Mouse (Mus musculus) R1 (cell line): ENCODE data around the gene Pdzd2.
"Not testable (repeated sequence)": the region's sequence is repeated elsewhere in the genome, so short reads cannot be mapped to it uniquely, and the experiment has no call there.

Source experiments
- DNase-seq: peaks from one replicate; pipeline ENCODE4 v3.0.0-alpha.2; 2018; ENCODE audit warnings: low read depth, low spot score

Gene Pdzd2

DNA sequence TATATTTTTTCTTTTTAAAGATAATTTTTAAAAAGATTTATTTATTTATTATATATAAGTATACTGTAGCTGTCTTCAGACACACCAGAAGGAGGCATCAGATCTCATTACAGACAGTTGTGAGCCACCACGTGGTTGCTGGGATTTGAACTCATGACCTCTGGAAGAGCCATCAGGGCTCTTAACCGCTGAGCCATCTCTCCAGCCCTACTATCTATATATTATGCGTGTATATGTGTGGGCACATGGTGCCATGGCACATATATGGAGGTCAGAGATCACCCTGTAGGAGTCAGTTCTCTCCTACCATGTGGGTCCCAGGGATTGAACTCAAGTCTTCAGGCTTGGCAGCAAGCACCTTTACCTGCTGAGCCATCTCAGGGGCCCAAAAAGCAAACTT is 359.7 kb downstream of the Pdzd2 start:
- DNase-seq = no peak

DNA sequence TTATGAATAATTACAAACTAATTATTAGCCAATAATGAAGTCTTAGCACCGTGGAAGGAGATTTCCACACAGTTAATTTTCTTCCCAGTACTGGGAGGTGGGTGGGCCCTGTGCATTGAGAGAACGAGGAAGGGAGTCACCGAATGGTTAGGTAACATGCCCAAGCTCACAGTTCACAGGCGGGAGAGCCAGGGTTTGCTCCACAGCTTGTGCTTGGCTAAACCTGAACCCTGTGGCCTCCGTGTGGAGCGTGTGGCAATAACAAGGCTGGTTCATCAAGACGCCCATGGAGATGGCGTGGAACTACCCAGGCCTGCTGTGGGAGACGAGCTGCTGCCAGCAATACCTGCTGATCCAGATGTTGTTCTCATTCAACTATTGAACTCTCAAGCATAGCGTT is 361.9 kb downstream of the Pdzd2 start:
- no peak for DNase-seq

DNA sequence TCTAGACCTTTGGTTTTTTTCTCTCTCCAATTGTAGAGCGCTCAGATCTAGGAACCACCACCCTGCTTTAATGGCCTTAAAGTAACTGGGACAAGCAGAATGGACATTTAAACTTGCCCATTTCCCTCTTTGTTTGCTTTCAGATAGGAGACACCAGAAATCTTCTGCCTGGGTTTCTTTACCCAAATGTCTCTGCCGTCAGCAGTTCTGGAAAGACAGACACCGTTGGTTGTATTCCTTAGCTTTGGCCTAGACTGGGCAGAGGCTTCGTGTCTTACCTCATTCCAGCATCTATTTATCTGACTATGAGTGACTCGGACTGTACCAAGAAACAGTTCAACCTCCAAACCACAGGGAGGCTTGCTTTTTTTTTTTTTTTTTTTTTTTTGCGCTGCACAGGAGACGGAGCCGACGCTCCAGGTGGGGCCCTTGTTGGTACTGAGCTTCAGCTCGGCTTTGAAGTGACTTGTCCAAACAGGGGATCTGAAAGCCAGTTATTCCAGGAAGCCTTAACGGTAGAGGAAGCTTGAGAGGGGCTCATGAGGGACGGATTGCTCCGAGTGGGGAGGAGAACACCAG is 363.1 kb downstream of the Pdzd2 start:
- no peak for DNase-seq

DNA sequence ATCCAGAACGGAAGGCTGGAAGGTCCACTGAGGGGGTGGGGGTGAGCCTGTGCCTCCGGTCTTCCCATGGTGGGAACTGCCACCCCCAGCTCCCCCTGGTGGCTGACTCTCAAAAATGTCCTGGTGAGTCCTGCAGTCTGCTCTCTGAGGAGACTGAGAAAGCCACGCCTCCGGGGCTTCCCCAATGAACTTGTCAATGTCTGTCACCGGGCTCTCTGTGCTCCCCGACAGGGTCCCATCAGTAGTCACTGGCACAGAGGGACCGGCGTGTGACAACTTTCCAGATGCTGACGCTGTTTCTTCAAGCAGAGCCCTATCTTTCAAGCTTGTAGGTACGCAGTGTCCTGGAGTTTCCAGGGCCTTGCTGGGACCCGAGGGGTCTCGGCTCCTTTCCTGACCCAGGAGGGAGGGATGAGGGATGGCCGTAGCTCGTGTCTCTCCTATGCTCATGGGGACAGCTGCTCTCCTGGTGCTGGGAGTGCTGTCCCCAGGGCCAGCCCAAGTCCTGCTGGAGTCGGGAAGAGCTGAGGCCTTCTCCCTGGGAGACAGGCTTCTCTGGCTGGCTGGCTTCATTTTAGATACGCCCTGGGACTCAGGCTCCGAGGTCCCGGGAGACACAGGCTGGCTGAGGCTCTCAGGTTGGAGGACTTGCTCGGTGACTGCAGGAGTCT is 363.9 kb downstream of the Pdzd2 start:
- DNase-seq = peak; percentile 93

DNA sequence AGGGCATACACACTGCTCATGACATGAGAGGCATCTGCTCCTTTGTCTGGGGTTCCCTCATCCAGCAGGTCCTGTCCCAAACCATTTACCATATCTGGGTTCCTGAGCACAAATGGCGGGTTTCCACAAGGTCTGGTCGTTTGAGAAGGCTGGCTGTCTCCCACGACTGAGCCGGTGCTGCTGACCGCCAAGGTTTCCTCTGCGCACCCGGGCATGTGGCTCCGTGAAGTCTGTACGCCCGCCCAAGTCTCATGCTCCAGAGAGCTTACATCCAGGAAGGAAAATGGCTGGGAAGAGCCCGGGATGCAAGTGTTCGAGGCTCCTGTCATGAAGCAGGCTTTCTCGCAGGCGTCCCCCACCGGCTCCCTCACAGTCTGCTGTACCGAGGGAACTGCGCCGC is 364.8 kb downstream of the Pdzd2 start:
- peak; percentile 32 for DNase-seq

DNA sequence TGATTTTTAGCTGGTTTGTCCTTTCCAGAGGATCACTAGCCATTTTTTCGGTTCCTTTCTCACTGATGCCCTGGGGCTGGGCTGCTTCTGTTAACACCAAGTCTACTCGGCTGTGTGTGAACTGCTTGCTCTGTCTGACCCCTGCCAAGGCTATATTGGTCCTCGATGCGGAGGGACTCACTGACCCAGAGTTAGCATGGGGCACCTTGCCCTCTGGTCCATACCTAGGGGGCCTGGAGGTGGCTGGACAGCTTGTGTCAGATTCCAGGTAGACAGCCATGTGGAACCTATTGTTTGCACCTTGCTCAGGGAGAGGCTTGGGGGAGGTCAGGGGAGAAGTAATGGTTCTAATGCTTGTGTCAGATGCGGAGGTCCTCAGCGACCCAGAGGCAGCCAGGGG is 365.8 kb downstream of the Pdzd2 start:
- DNase-seq = no peak

DNA sequence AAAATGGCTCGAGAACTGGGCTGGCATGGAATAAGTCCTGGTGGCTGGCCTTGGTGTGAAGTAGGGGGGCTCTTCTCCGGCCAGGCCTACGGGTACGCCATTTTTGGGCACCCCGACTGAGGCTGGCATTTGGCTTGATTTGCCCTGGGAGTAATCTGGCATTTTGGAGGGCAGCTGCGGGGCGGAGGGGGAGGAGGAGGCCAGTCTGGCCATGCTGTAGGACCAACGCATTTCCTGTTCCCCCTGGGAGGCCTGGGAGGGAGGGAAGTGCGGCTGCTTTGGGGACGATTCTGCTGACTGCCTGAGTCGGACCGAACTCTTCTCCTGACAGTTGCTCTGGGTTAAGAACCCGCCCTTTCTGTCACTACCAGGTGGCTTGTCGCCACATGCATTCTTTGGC is 366.2 kb downstream of the Pdzd2 start:
- DNase-seq = no peak

DNA sequence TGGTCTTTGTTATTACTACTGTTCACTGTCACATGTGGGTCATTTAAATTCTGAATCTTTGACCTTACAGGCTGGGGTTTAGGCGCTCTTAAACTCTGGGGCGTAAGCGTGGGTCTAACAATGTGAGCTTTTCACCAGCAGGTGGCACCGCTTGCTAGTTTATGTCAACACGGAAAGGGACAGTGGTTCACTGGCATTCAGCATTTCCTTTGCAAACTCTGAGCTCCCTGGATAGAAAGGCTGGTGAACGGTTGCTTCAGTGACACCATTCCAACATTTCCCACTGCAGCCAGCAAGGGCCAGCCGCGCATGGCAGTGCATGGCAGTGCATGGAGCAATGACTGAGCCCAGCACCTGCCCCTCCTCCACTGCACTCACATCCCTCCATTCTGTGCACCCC is 368.5 kb downstream of the Pdzd2 start:
- peak; percentile 84 for DNase-seq

DNA sequence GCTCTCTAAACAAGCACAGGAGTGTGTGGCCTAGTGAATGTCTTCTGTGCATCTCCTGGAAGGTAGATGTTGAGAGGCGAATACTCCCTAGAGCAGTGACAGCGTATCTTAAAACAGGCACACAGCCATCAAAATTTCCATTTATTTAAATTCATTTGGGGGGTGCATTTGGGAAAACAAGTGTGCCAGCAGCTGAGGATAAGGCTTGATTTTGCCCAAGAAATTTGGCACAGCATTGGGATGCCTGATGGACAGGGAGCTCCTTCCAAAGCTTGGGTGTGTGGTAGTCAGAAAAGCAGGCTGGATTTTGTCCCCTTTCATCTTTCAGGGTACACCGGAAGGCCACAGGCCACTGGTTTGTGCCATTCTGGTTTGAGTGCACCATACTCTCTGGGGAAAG is 369.6 kb downstream of the Pdzd2 start:
- no peak for DNase-seq

DNA sequence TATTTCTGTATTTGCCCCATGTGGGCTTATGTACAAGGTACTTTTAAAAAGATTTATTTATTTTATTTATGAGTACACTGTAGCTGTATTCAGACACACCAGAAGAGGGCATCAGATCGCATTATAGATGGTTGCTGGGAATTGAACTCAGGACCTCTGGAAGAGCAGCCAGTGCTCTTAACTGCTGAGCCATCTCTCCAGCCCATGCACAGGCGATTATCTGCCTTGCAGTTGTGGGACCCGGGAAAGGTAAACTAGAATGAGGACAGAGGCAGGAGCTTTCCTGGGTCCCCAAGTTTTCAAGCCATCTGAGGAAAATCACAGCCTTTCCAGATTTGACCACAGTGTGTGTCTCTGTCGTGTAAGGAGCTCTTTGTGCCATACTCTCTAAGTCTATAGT is 370.9 kb downstream of the Pdzd2 start:
- no peak for DNase-seq

DNA sequence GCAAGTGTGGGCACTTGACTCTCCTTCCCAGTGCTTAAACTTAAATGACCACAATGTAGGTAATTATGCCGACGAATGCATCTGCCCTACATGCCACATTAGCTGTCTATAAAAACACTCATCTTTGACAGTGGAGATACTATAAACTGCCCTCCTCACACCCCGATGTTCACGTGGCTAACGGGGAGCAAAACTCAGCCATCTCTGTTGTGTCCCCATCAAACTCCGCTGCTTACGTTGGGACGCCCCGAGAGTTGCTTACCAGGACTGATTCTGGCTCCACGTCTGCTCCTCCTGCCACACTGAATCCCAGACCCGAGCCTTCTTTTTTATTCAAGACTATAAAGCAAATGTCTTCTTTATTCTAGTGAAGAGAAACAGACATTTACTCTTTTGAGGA is 371.4 kb downstream of the Pdzd2 start:
- no peak for DNase-seq

DNA sequence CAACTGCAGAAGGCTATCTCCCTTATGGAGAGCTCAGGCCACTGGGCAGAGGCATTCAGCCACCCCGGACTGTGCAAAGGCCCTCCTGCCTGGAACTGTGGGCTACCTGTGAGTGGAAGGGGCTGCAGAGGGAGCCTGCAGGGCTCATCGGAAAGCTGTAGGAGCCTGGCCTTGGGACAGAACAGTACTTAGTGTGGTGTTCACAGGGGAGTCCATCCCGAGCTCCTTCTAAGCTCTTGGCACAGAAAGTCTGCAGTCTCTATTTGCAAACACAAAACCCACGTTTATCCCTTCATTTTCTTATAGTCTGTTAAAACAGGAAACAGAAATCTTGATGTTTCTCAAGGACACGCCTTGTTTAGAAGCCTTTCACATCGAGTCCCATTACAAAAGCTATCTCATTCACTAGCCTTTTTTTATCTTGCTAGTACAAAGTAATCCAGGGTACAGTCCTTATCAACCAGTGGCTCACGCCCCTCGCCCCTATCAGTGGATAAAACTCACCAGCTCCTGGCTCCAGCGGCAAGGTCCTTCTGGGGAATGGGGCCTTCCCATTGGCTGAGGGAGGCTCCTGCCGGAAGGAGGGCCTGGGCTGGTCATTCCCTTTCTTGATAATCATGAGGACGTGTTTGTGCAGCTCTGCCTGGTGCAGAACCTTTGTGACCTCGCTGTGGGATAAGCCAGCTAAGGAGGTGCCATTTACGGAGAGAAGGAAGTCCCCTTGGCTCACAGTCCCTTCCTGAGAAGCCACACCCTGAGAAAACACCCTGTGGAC is 372.2 kb downstream of the Pdzd2 start:
- DNase-seq = no peak

DNA sequence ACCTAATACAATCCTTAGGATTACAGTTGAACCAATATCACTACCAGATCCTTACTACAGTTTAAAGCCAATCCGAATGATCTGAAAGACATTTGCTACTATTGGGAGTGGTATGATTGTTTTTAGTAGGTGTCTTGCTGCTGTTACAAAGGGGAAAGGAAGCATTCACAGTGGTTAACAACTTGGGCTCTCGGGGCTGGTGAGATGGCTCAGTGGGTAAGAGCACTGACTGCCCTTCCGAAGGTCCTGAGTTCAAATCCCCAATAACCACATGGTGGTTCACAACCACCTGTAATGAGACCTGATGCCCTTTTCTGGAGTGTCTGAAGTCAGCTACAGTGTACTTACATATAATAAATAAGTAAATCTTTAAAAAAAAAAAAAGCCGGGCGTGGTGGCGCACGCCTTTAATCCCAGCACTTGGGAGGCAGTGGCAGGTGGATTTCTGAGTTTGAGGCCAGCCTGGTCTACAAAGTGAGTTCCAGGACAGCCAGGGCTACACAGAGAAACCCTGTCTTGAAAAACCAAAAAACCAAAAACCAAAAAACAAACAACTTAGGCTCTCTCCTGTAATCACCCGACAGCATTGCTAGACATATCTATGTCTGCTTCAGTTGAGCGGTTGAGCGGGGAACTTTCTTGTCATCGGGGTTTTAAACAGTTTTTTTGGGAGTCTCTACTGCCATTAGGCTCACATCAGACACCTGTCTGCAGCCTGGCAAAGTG is 373.0 kb downstream of the Pdzd2 start:
- not testable (repeated sequence) for DNase-seq

DNA sequence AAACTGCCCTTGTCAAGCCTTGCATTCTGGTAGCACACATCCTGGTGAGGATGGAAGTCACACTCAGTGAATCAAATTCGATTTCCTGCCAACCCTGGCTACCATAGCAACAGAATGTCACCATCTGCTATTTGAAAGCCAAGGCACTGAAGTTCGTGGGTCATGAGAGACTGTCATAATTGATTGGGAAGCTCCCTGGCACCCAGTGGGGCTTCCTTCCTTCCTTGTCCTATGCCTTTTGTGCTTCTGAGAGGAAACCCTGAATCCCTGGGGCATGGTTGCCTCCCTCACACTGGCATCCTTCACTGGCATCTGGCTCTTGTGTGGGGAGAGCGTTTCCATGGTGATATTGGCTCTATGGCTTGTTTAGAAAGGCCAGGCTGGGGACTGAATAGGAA is 373.7 kb downstream of the Pdzd2 start:
- no peak for DNase-seq

DNA sequence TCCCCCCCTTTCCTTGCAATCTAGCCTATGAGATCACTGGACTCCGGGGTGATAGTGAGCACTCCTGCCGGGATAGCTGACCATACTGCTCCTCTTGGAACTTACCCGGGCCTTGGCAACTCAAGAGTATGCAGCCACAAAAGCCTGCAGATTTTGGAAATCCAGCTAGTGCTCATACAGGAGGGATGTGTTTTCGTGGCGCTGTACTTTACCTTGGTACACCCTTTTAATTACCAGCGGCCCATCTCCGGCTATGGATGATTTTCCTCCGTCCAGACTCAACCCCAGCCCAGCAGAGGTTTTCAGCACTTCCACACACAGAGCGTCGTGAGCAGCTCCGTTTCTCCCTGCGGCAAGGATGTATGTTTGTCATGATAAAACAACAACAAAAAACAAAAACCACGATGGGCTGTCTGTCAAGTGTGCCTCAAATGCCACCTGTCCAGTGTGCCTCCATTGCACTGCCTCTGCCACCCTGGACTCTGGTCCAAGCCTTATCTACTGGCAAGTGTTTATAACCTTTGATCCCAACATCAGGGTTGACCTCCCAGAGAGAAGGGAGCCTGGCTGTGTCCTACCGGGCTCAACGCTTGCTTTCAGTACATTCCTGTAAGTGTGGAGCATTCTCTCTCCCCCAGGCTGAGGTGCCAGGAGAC is 374.2 kb downstream of the Pdzd2 start:
- DNase-seq = no peak

DNA sequence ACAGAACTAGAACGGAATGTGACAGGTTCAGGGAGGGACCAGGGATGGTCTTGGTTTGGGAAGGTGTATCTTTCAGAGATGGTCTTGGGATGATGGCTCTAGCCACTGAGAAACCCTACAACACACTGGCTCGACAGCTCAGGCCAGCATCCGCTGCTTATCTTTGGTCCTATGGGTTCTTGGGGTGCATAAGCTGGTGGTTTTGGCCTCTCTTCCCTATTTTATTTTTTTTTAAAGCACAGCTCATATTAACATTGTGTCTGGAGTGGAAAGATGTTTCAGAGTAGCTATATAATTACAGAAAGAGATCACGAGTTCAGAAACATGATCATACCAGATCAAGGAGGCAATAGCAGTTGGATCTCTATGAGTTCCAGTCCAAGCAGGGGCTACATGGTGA is 375.6 kb downstream of the Pdzd2 start:
- DNase-seq = no peak

DNA sequence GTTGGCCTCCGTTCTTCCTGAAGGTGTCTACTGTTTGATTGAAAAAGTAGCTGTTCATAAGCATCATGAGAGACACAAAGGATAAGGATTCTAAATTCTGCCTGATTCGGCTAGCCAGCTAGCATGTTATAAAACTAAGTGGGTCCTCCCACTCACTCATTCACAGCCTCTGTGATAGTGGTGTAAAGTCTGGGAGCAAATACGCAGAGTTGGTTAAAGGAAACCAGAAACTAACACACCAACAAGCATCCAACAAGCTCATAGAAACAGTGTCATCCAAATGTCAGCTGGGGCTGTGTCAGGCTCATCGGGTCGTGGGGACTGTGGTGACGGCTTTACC is 377.1 kb downstream of the Pdzd2 start:
- DNase-seq = no peak

DNA sequence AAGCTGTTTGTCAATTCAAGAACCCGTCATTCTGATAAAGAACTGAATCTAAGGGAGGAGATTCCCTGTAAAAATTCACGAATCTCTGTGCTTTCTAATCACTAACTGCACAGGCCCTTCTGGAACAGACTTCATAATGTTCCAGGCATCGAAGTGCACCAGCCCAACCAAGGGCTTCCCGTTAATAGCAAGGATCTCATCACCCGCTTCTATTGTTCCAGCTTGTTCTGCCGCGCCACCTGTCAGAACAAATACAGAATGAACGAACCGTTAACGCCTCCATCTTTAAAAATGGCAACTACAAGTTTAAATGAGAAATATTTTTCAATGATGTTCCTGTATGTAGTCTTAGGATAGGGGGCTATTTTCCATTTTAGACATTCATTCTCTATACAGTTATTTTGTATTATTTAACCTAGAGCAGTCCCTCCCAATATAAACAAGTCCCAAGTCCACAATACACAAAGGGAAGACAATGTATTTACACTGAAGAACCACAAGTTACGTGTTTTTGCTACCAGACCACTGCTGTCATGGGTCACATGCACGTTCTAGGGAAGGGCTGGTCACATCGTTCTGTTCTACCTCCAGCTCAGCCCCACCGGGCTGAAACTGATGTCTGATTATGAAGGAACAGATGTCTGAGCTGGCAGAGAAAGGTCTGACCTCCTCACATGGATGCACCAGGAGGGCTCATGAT is 377.6 kb downstream of the Pdzd2 start:
- DNase-seq = no peak

DNA sequence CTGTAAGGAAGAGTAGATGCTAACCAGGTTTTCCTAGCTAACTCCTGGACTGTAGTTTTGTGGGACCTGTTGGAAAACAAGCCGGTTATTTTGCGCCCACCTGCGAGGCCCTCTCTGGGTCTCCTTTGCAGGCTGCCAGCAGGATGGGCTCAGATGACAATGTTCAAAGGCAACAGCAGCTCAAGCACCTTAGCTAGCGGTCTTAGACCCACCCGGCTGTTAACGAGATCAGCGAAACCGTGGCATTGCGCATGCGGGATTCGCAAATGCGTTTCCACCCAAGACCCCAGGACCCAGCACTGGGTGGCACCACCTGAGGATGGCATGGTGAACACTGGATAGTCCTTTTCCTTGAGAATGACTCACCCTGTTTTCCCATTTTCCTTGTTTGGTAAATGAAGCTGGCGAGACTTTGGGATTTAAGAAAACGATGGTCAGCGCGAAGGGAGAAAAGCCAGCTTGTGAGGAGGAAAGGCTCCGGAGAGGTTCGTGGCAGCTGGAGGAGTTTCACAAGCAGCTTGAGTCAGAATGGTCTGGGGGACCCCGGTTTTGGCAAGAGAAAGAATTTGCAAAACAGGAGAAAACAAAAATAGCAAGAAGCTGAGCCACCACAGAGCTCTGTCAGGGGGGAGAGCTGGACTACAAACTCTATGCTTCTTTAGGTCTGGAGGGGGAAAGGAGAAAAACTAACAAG is 379.1 kb downstream of the Pdzd2 start:
- DNase-seq = no peak

DNA sequence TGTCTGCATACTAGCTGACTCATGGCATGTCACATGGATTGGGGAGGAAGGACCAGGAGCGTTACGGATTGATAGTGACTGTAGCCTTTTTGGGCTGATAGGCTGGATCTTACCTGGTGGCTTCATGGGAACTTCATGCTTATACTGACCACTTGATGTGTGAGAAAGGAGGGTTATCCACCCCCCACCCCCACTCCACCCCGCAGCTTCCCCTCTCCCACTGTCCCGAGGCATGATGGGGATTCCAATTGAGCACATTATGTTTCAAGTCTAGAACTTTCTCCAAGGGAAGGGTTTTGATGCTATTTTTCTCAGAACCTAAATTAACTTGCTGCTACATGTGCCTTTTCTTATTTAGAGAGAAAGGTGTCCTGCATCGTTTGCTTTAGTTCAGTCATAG is 381.3 kb downstream of the Pdzd2 start:
- DNase-seq = no peak

DNA sequence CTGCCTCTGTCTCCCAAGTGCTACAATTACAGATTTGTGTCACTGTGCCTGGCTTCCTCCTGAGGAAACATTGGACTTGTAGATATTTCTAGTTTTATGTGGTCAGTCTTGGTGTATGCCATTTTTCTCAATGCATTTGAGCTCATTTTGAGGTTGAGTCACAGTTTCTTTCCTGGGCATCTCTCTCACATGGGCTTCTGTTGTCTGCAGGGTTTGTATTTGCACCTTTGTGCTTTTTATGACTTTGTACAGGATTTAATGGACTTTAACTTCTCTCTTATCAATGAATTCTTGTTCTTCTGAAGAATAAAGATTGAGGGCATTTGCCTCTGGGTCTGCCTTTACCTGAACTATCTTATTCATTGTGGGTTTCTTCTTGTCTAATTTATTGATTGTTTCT is 382.3 kb downstream of the Pdzd2 start:
- no peak for DNase-seq
